Mouse (Mus musculus) embryonic facial prominence, embryonic 14.5 days (tissue): ENCODE results near the gene Atoh8. TPM values are rescaled to one million over a fixed set of nuclear protein-coding genes. Genes with fewer than 3 reads are reported as not detected.

Experiments used
- ATAC-seq: fragments of 200-750 bp; cut with Nextera tagmentation; 2 replicates; pipeline ENCODE4 v1.8.0; 2017; ENCODE audit warnings: low read depth, moderate number of reproducible peaks, moderate TSS enrichment
- DNase-seq: peaks from one replicate; pipeline ENCODE4 v3.0.0-alpha.2; 2015; ENCODE audit warnings: low spot score
- H3K27ac ChIP-seq: fragments of 300-500 bp; sonication (generic); replicated peaks from 2 replicates; pipeline ENCODE4 v1.5.1; 2014; ENCODE audit warnings: low read depth, mild to moderate bottlenecking, low read length, moderate library complexity
- H3K27me3 ChIP-seq: fragments of 300-500 bp; sonication (generic); replicated peaks from 2 replicates; pipeline ENCODE4 v1.6.1; 2014; ENCODE audit warnings: low read length; ENCODE audit not compliant: control insufficient read depth, insufficient read depth
- H3K36me3 ChIP-seq: fragments of 300-500 bp; sonication (generic); 2 replicates; pipeline ENCODE4 v1.6.1; 2014; ENCODE audit warnings: low read length, mixed read lengths; ENCODE audit not compliant: control insufficient read depth, insufficient read depth
- H3K4me1 ChIP-seq: fragments of 300-500 bp; sonication (generic); 2 replicates; pipeline ENCODE4 v1.6.1; 2014; ENCODE audit warnings: antibody characterized with exemption, low read length; ENCODE audit not compliant: control insufficient read depth, insufficient read depth
- H3K4me2 ChIP-seq: fragments of 300-500 bp; sonication (generic); 2 replicates; pipeline ENCODE4 v1.6.1; 2014; ENCODE audit warnings: low read depth, mild to moderate bottlenecking, low read length, moderate library complexity, mixed read lengths
- H3K4me3 ChIP-seq: fragments of 300-500 bp; sonication (generic); 2 replicates; pipeline ENCODE4 v1.5.1; 2014; ENCODE audit warnings: low read depth, mild to moderate bottlenecking, low read length
- H3K9ac ChIP-seq: fragments of 300-500 bp; sonication (generic); 2 replicates; pipeline ENCODE4 v1.6.1; 2014; ENCODE audit warnings: low read depth, mild to moderate bottlenecking, low read length, moderate library complexity, mixed read lengths
- H3K9me3 ChIP-seq: fragments of 300-500 bp; sonication (generic); 2 replicates; pipeline ENCODE4 v1.6.1; 2016; ENCODE audit warnings: low read length; ENCODE audit not compliant: control insufficient read depth
- WGBS: fragments of 180-500 bp; shearing (Covaris S2); extraction: QIAGEN DNeasy Blood & Tissue Kit; methylation state at CpG from one replicate; pipeline ENCODE4 v1.1.7; 2014; 5-methylcytosine and 5-hydroxymethylcytosine counted together
- polyA plus RNA-seq: library from polyadenylated mRNA; unstranded; fragments of >200 nt; fragmentation: Nextera tagmentation; extraction: Ambion mirVana; gene quantifications from 2 replicates; pipeline ENCODE4 v1.2.1, GENCODE M21; 2014

Gene Atoh8
- polyA plus RNA-seq: 12.1 and 12.9 TPM in 2 replicates

GRCm38 (mm10) chr6:72235098-72235806, at the start of gene Atoh8:
TSS of gene Atoh8 (minus strand) at chr6:72235577.
- H3K36me3 ChIP-seq: no peaks in the 10 kb centered on the region
- peak within 1 kb of the TSS; percentile 96 for H3K4me2 ChIP-seq
- peak; percentile 84 for DNase-seq
- peak within 1 kb of the TSS; percentile 75 for H3K27ac ChIP-seq
- no peaks in the 10 kb centered on the region for H3K9me3 ChIP-seq
- H3K27me3 ChIP-seq: peaks cover 13% of the 10 kb centered on the region; the same call in 1 of the 2 replicates
- ATAC-seq: peak; percentile 60
- H3K9ac ChIP-seq: peak within 1 kb of the TSS; percentile 66
- peaks cover 32% of the 10 kb centered on the region for H3K4me1 ChIP-seq
- H3K4me3 ChIP-seq: peak within 1 kb of the TSS; percentile 67
- under 1% methylated on average over 39 of the region's 68 CpGs for WGBS

DNA sequence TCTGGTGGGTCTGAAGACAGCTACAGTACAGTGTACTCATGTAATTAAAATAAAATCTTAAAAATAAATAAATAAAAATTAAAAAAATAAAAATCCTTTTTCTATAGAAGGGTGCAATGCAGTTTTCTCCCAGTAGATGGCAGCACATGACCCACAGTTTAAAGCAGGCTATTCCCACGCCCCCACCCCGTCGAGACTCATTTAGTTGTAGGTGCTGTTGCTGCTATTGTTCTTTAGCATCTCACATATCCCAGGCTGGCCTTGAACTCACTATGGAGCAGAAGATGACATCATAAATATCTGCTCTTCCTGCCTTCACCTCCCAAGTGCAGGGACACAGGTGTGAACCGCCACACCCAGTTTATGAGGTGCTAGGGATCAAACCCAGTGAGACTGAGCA, 48.5 kb upstream of the Atoh8 start:
- WGBS: 19% methylated on average over 4 of the region's 4 CpGs
- H3K36me3 ChIP-seq: no peaks in the 10 kb centered on the region
- H3K4me2 ChIP-seq: no peak overlapping the region
- no peak overlapping the region for H3K27ac ChIP-seq
- no peak overlapping the region for H3K4me3 ChIP-seq
- no peaks in the 10 kb centered on the region for H3K4me1 ChIP-seq
- DNase-seq (peak; percentile 49), ATAC-seq (no peak)
- no peaks in the 10 kb centered on the region for H3K27me3 ChIP-seq
- no peak overlapping the region for H3K9ac ChIP-seq
- H3K9me3 ChIP-seq: no peaks in the 10 kb centered on the region

GRCm38 (mm10) chr6:72280410-72280998, 45.1 kb upstream of the Atoh8 start:
- Histone ChIP-seq H3K9me3 (no peaks in the 10 kb centered on the region), H3K27me3 (no peaks in the 10 kb centered on the region), H3K36me3 (no peaks in the 10 kb centered on the region), H3K9ac (no peak overlapping the region), H3K4me1 (no peaks in the 10 kb centered on the region), H3K27ac (no peak overlapping the region), H3K4me3 (no peak overlapping the region), H3K4me2 (no peak overlapping the region)
- WGBS: 60% methylated on average over 7 of the region's 7 CpGs
- ATAC-seq: no peak
- DNase-seq: no peak

GRCm38 (mm10) chr6:72279505-72279904, 44.1 kb upstream of the Atoh8 start:
- DNase-seq: no peak
- Histone ChIP-seq H3K4me1 (no peaks in the 10 kb centered on the region), H3K36me3 (no peaks in the 10 kb centered on the region), H3K4me2 (no peak overlapping the region), H3K27ac (no peak overlapping the region), H3K27me3 (no peaks in the 10 kb centered on the region), H3K9me3 (no peaks in the 10 kb centered on the region), H3K4me3 (no peak overlapping the region), H3K9ac (no peak overlapping the region)
- ATAC-seq: no peak
- 71% methylated on average over 7 of the region's 7 CpGs for WGBS

GRCm38 (mm10) chr6:72278835-72279234, 43.5 kb upstream of the Atoh8 start:
- H3K36me3 ChIP-seq: no peaks in the 10 kb centered on the region
- no peak overlapping the region for H3K9ac ChIP-seq
- no peak for DNase-seq
- WGBS: 59% methylated on average over 4 of the region's 4 CpGs
- H3K27me3 ChIP-seq: no peaks in the 10 kb centered on the region
- no peak overlapping the region for H3K4me3 ChIP-seq
- no peak overlapping the region for H3K27ac ChIP-seq
- no peak for ATAC-seq
- no peaks in the 10 kb centered on the region for H3K9me3 ChIP-seq
- H3K4me2 ChIP-seq: no peak overlapping the region
- H3K4me1 ChIP-seq: no peaks in the 10 kb centered on the region

DNA sequence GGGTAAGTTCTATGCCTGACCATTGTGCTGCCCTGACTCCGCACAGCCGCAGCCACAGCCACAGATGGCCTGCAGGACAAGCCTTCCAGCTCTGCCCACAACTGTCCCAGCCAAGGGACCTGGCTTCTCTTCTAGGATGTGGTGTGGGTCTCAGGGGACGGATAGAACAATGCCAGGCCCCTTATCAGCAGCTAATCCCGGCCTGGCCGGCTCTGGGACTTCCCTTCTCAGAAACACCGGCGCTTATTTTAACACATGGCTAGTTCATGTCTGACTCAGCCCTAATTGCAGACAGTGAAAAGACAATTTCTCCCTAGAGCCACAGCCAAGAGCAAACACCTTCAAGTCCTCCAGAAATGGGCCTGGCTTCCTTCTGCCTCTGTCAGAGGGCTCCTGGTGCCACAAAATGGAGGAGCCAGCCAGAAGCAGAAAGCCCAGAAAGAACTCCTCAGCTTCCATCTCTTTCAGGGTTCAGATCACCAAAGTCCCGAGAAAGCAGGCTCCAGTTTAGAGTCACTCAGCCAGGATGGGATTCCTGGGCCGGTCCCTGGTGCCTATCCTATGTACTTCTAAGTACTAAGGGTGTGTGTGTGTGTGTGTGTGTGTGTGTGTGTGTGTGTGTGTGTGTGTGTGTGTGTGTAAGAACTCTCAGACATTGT, 42.3 kb upstream of the Atoh8 start:
- DNase-seq: no peak
- no peak overlapping the region for H3K27ac ChIP-seq
- no peaks in the 10 kb centered on the region for H3K9me3 ChIP-seq
- no peaks in the 10 kb centered on the region for H3K36me3 ChIP-seq
- WGBS: 67% methylated on average over 9 of the region's 9 CpGs
- no peak overlapping the region for H3K9ac ChIP-seq
- no peak for ATAC-seq
- no peaks in the 10 kb centered on the region for H3K27me3 ChIP-seq
- H3K4me2 ChIP-seq: no peak overlapping the region
- H3K4me3 ChIP-seq: no peak overlapping the region
- H3K4me1 ChIP-seq: no peaks in the 10 kb centered on the region

DNA sequence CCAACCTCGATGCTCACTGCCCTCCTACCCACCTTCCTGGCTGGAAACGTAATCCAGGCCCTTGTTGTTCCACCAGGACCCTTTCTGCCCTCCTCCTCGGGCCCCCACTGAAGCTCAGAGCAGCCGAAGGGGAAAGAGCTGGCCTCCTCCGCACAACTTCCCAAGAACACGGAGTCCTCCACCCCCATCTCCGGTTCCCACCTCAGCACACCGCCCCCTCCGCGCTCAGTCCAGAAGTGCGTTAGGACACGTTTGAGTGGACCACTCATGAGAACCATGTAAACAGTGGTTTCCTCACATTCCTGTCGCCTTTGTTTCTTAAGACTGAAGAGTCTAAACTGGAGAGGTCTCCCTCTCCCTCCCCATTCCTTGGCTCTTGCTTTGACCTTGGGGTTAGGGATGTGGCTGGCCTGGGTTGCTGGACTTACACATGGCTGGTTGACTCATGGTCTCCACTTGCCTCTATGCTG, 41.6 kb upstream of the Atoh8 start:
- Histone ChIP-seq H3K9ac (no peak overlapping the region), H3K9me3 (no peaks in the 10 kb centered on the region), H3K4me3 (no peak overlapping the region), H3K4me2 (no peak overlapping the region), H3K4me1 (no peaks in the 10 kb centered on the region), H3K36me3 (no peaks in the 10 kb centered on the region), H3K27ac (no peak overlapping the region; the same call in 1 of the 2 replicates), H3K27me3 (no peaks in the 10 kb centered on the region)
- WGBS: 86% methylated on average over 13 of the region's 13 CpGs
- ATAC-seq (no peak), DNase-seq (no peak)

DNA sequence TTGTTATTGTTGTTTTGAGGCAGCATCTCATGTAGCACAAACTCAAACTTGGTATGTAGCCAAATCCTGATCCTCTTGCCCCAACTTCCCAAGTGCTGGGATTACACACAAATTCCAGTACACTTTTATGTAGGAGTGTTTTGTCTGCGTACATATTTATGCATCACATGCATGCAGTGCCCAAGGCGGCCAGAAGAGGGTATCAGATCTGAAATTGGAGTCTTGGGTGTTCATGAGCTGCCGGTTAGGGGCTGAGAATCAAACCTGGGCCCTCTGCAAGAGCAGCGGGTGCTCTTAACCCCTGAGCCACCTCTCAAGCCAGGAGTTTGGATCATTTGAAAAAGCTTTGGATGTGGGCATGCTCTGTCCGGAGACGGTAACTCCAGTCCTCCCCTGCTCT, 40.8 kb upstream of the Atoh8 start:
- Histone ChIP-seq H3K9me3 (no peaks in the 10 kb centered on the region), H3K27ac (no peak overlapping the region), H3K27me3 (no peaks in the 10 kb centered on the region), H3K4me3 (no peak overlapping the region), H3K4me1 (no peaks in the 10 kb centered on the region), H3K36me3 (no peaks in the 10 kb centered on the region), H3K4me2 (no peak overlapping the region), H3K9ac (no peak overlapping the region)
- no peak for ATAC-seq
- no peak for DNase-seq
- WGBS: 88% methylated on average over 6 of the region's 6 CpGs
